Mouse (Mus musculus) embryo, embryonic 11 days (tissue): ENCODE measurements around the gene Stt3a.

Experiments
- DNase-seq: peaks from one replicate; pipeline ENCODE4 v3.0.0-alpha.2; 2015

The Stt3a gene

DNA sequence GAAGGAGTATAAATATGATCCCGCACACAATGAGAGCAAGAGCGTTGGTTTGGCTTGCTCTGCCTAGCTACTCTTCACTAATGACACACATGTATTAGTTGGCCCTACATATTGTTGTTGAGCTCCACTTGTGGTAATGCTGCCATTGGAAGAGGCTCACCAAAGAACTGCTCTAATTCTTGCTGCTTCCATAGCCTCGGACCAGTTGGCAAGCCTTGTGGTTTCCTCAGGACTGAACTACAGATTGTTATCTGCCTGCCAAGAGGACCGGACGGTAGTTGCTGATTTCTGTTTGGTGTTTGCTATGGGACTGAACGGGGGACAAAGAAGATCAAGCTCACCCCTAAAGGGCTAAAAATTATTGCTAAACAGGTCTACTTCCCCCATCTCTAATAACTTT lies 60.2 kb downstream of the Stt3a start:
- no peak for DNase-seq

GRCm38 (mm10) chr9:36705923-36706322 lies 61.6 kb downstream of the Stt3a start:
- DNase-seq, result no peak

DNA sequence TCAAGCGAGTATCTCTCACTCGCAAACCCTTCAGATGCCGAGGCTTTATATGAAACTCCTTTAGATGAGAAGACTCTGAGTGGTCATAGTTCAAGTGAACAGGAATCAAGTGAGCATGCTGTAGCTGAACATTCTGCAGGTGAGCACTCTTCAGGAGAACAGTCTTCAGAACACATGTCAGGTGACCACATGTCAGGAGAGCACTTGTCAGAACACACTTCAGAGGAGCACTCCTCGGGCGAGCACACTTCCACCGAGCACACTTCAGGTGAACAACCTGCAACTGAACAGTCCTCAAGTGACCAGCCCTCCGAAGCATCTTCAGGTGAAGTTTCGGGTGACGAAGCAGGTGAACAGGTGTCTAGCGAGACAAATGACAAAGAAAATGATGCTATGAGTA lies 73.2 kb downstream of the Stt3a start:
- no peak for DNase-seq

GRCm38 (mm10) chr9:36692920-36693319 lies 74.6 kb downstream of the Stt3a start, which contains the start of gene Acrv1:
Gene Acrv1 (plus strand): TSS chr9:36693220.
- no peak for DNase-seq

GRCm38 (mm10) chr9:36687329-36687728 lies 80.2 kb downstream of the Stt3a start:
- DNase-seq, result peak; percentile 22

GRCm38 (mm10) chr9:36681424-36681823 lies 86.1 kb downstream of the Stt3a start:
- no peak for DNase-seq
